Mouse (Mus musculus) thymus, adult 2 months (tissue): Measurements from ENCODE around the gene Themis.

Experiments
- CTCF ChIP-seq: fragments of 200-500 bp; IDR thresholded peaks from 2 replicates; pipeline ENCODE4 v1.5.1; 2012; ENCODE audit warnings: mild to moderate bottlenecking, control low read depth, low read length, moderate library complexity, borderline replicate concordance; ENCODE audit not compliant: control insufficient read depth, poor library complexity, insufficient read depth; ENCODE audit errors: extremely low read depth
- POLR2A ChIP-seq: fragments of 200-500 bp; IDR thresholded peaks from 2 replicates; pipeline ENCODE4 v1.6.1; 2012; ENCODE audit warnings: mild to moderate bottlenecking, low read length, control low read depth, moderate library complexity; ENCODE audit not compliant: control insufficient read depth, poor library complexity, insufficient read depth; ENCODE audit errors: extremely low read depth

GRCm38 (mm10) chr10:28753321-28753720 is 85.2 kb downstream of the Themis start:
- no peak for TF ChIP-seq CTCF
- TF ChIP-seq POLR2A: no peak
